Mouse (Mus musculus) bone marrow macrophage, adult 2 months (primary cell): ENCODE data around the gene Ptcd1.

Source experiments
- CTCF ChIP-seq: IDR thresholded peaks from 2 replicates; pipeline ENCODE4 v1.5.1; 2012; ENCODE audit warnings: low read depth, mild to moderate bottlenecking, low read length, moderate library complexity
- POLR2A ChIP-seq: IDR thresholded peaks from 2 replicates; pipeline ENCODE4 v1.6.1; 2012; ENCODE audit warnings: mild to moderate bottlenecking, low read depth, low read length, borderline replicate concordance

DNA sequence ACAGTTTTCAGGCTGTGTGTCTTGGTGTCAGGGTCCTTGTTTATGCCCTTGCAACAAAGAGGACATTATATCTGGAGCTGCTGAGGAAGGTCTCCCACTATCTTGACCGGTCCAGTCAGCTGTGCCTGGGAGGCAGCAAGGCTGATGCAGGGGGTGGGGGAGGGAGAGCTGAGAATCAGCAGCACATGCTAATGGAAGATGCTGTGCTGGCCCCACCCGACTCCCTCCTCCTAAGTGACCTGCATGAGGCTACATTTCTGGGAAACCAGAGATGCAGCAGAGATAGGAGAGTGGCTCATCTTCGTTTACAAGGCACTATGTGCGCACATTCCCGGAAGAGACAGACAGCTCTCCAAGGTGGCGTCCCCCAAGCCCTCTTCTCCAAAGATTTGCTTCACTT, 56.5 kb downstream of the Ptcd1 start:
- TF ChIP-seq CTCF (no peak), POLR2A (no peak)
